Mouse (Mus musculus) heart, embryonic 12.5 days (tissue): Measurements from ENCODE around the gene Tent4b. TPM values are rescaled to one million over a fixed set of nuclear protein-coding genes. Genes with fewer than 3 reads are reported as not detected.

Source experiments
- ATAC-seq: fragments of 200-750 bp; cut with Nextera tagmentation; 2 replicates; pipeline ENCODE4 v1.8.0; 2017; ENCODE audit warnings: moderate TSS enrichment, moderate library complexity; ENCODE audit not compliant: insufficient number of reproducible peaks, low FRiP score
- H3K27ac ChIP-seq: fragments of 300-500 bp; sonication (generic); 2 replicates; pipeline ENCODE4 v1.5.1; 2016; ENCODE audit warnings: mild to moderate bottlenecking, moderate library complexity; ENCODE audit not compliant: poor library complexity, severe bottlenecking
- H3K27me3 ChIP-seq: fragments of 300-500 bp; sonication (generic); replicated peaks from 2 replicates; pipeline ENCODE4 v1.6.1; 2016; ENCODE audit warnings: mild to moderate bottlenecking, moderate library complexity
- H3K36me3 ChIP-seq: fragments of 300-500 bp; sonication (generic); 2 replicates; pipeline ENCODE4 v1.6.1; 2016; ENCODE audit warnings: mild to moderate bottlenecking, moderate library complexity
- H3K4me1 ChIP-seq: fragments of 300-500 bp; sonication (generic); replicated peaks from 2 replicates; pipeline ENCODE4 v1.6.1; 2016; ENCODE audit warnings: mild to moderate bottlenecking
- H3K4me2 ChIP-seq: fragments of 300-500 bp; sonication (generic); 2 replicates; pipeline ENCODE4 v1.6.1; 2016; ENCODE audit warnings: mild to moderate bottlenecking, moderate library complexity
- H3K4me3 ChIP-seq: fragments of 300-500 bp; sonication (generic); 2 replicates; pipeline ENCODE4 v1.5.1; 2016; ENCODE audit warnings: mild to moderate bottlenecking
- H3K9ac ChIP-seq: fragments of 300-500 bp; sonication (generic); 2 replicates; pipeline ENCODE4 v1.6.1; 2016; ENCODE audit warnings: mild to moderate bottlenecking, moderate library complexity
- H3K9me3 ChIP-seq: fragments of 300-500 bp; sonication (generic); replicated peaks from 2 replicates; pipeline ENCODE4 v1.6.1; 2016; ENCODE audit warnings: mild to moderate bottlenecking, moderate library complexity
- WGBS: fragments of 180-500 bp; shearing (Covaris S2); methylation state at CpG from one replicate; pipeline ENCODE4 v1.1.7; 2016; 5-methylcytosine and 5-hydroxymethylcytosine counted together
- polyA plus RNA-seq: library from polyadenylated mRNA; unstranded; fragments of >200 nt; fragmentation: Nextera tagmentation; extraction: Ambion mirVana; gene quantifications from 2 replicates; pipeline ENCODE4 v1.2.1, GENCODE M21; 2016

Gene Tent4b
- polyA plus RNA-seq, 1 experiment from 2014 or later: 10.8 TPM

- 67% methylated on average over 6 of the region's 6 CpGs for whole genome bisulfite sequencing
- no peak overlapping the region for H3K9ac ChIP-seq
- no peak overlapping the region for H3K27ac ChIP-seq
- no peak for ATAC-seq
- no peaks in the 10 kb centered on the region for H3K36me3 ChIP-seq
- peaks cover 19% of the 10 kb centered on the region for H3K4me1 ChIP-seq
- H3K4me2 ChIP-seq: no peak overlapping the region
- H3K27me3 ChIP-seq: peaks cover 37% of the 10 kb centered on the region
- no peaks in the 10 kb centered on the region for H3K9me3 ChIP-seq
- no peak overlapping the region for H3K4me3 ChIP-seq
These were observed 80.7 kb downstream of the Tent4b start for GRCm38 (mm10) chr8:88279670-88280069.

DNA sequence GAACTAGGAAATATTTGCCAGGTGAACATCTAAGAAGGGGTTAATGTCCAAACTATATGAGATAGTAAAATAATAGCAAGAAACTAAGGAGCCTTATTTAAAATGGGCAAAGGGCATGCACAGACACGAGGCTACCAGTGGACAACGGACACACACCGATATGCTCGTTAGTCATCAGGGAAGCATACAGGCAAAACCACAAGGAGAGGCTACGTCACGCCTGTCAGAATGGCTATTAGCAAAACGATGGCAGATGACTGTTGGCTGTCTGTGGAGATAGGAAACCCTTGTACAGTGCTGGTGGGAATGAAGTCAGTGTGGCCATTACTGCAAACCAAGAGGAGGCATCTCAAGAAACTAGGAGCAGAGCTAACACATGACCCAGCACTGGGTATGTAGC is 81.9 kb downstream of the Tent4b start:
- H3K36me3 ChIP-seq: no peaks in the 10 kb centered on the region
- no peak for ATAC-seq

GRCm38 (mm10) chr8:88282684-88283083 is 83.7 kb downstream of the Tent4b start:
- ATAC-seq: no peak
- Histone ChIP-seq H3K4me3 (no peak overlapping the region), H3K27me3 (peaks cover 14% of the 10 kb centered on the region), H3K9me3 (no peaks in the 10 kb centered on the region), H3K9ac (no peak overlapping the region), H3K36me3 (no peaks in the 10 kb centered on the region), H3K4me2 (no peak overlapping the region), H3K27ac (no peak overlapping the region), H3K4me1 (peaks cover 37% of the 10 kb centered on the region)
- 37% methylated on average over 8 of the region's 8 CpGs for WGBS

More for the DNA sequence above, 81.9 kb downstream of the Tent4b start:
- H3K4me2 ChIP-seq: no peak overlapping the region
- peaks cover 28% of the 10 kb centered on the region for H3K4me1 ChIP-seq
- H3K9ac ChIP-seq: no peak overlapping the region
- no peak overlapping the region for H3K4me3 ChIP-seq
- peaks cover 27% of the 10 kb centered on the region for H3K27me3 ChIP-seq
- H3K27ac ChIP-seq: no peak overlapping the region
- H3K9me3 ChIP-seq: no peaks in the 10 kb centered on the region
- WGBS: 79% methylated on average over 7 of the region's 7 CpGs

DNA sequence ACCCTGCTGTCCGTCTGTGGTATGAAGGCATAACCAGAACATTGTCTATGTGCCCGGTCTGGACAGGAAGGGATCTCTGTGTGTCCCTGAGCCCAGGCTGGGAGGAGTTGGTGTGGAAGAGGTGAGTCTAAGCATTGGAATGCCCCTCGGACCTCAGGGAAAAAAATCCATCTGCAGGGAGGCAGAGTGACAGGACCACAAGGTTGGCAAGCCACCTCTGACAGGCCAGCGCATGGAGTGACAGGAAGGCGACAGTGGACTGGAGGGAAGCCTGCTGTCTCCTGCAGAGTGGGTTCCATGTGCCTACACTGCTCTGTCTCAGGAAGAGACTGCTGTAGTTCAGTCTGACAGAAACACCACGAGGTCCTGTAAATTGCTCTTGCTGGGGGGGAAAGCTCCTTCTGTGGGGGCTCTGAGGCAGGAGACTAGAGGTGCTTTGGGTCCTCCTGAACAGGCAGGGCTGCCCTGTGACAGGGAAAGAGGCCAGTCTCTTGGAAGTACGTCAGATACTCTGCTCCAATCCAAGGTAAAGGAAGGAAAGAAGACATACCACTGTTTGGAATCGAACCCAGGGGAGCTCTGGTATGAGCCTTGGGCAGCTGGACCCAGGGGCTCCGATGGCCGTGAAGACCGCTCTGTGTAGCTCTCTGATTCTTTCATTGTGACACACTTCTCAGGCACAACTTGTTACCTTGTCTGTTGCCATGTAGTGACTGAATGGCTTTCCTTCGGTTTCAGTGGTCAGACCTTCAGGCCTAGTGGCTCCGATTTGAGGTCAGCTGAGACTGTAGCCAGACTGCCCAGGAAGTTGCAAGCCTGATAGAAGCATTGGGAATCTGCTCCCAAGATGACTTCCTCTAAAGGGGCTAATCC is 84.5 kb downstream of the Tent4b start:
- H3K27me3 ChIP-seq: peaks cover 12% of the 10 kb centered on the region
- no peak overlapping the region for H3K4me3 ChIP-seq
- no peaks in the 10 kb centered on the region for H3K9me3 ChIP-seq
- no peak overlapping the region for H3K9ac ChIP-seq
- WGBS: 69% methylated on average over 13 of the region's 13 CpGs
- no peak overlapping the region for H3K27ac ChIP-seq
- H3K36me3 ChIP-seq: no peaks in the 10 kb centered on the region
- peaks cover 44% of the 10 kb centered on the region for H3K4me1 ChIP-seq
- ATAC-seq: no peak
- H3K4me2 ChIP-seq: no peak overlapping the region

- H3K36me3 ChIP-seq: no peaks in the 10 kb centered on the region
- no peaks in the 10 kb centered on the region for H3K9me3 ChIP-seq
- no peak overlapping the region for H3K4me2 ChIP-seq
- 48% methylated on average over 7 of the region's 7 CpGs for WGBS
- no peak overlapping the region for H3K9ac ChIP-seq
- no peak overlapping the region for H3K4me3 ChIP-seq
- no peak overlapping the region for H3K27ac ChIP-seq
- no peaks in the 10 kb centered on the region; the same call in 1 of the 2 replicates for H3K27me3 ChIP-seq
- 0 out of 2 replicates have a peak, but pooled peaks have one; percentile 5 for ATAC-seq
- H3K4me1 ChIP-seq: peaks cover 50% of the 10 kb centered on the region
These were observed 85.7 kb downstream of the Tent4b start for GRCm38 (mm10) chr8:88284738-88285137.

DNA sequence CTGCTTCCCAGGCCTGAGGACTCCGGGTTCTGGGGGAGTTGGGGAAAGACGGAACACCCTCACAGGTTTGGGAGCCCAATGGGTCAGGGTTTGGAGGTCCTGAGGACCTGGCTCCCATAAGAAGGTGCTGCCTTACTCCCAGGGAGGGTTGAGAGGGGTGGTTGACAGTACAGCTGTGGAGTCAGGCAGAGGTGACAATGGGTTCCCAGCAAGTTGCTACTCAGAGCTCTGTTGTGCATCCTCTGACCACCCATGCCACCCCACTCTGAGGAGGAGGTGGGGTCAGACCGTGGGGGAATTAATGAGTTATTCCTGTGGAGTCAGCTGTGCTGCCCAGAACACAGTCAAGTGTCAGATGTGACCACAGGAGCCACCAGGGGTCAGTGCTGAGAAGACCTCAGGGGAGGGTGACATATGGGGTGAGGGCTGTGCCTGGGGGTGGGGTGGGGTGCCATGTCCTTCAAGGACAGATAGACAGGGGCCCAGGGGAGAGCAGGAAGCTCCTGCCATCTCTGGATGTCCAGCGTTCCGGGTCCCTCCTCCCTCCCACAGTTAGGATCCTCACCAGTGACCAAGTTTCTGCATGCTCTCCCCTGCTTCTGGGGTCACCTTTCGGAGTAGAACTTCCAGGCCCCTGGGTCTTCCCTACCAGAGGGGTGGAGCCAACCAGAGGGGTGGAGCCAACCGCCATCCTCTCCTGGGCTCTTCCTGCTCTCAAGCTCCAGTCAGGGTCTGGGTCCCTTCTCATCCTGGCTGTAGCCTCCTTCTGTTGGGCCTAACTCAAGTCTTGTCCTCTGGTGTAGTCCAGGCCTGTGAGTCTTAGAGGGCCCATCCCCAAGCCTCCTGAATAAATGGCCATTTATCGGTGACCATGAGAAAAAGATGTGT is 86.7 kb downstream of the Tent4b start:
- Histone ChIP-seq H3K4me1 (peaks cover 50% of the 10 kb centered on the region), H3K4me2 (no peak overlapping the region), H3K9me3 (no peaks in the 10 kb centered on the region), H3K9ac (no peak overlapping the region), H3K36me3 (no peaks in the 10 kb centered on the region), H3K4me3 (no peak overlapping the region), H3K27me3 (no peaks in the 10 kb centered on the region; the same call in 1 of the 2 replicates), H3K27ac (no peak overlapping the region)
- ATAC-seq: no peak
- WGBS: 73% methylated on average over 8 of the region's 8 CpGs

GRCm38 (mm10) chr8:88286421-88286960 is 87.5 kb downstream of the Tent4b start:
- Histone ChIP-seq H3K9ac (no peak overlapping the region), H3K36me3 (no peaks in the 10 kb centered on the region), H3K4me2 (0 out of 2 replicates have a peak overlapping the region, but pooled peaks have one; percentile 17), H3K9me3 (no peaks in the 10 kb centered on the region), H3K27me3 (peaks cover 3% of the 10 kb centered on the region; the same call in 1 of the 2 replicates), H3K27ac (no peak overlapping the region), H3K4me3 (no peak overlapping the region), H3K4me1 (peaks cover 50% of the 10 kb centered on the region)
- WGBS: 65% methylated on average over 14 of the region's 14 CpGs
- no peak for ATAC-seq

GRCm38 (mm10) chr8:88288622-88289242 is 89.7 kb downstream of the Tent4b start:
- H3K4me1 ChIP-seq: peaks cover 38% of the 10 kb centered on the region
- H3K4me2 ChIP-seq: no peak overlapping the region
- WGBS: 53% methylated on average over 12 of the region's 12 CpGs
- no peak overlapping the region for H3K27ac ChIP-seq
- no peak overlapping the region for H3K4me3 ChIP-seq
- ATAC-seq: no peak
- no peaks in the 10 kb centered on the region for H3K9me3 ChIP-seq
- no peak overlapping the region for H3K9ac ChIP-seq
- H3K27me3 ChIP-seq: peaks cover 3% of the 10 kb centered on the region; the same call in 1 of the 2 replicates
- H3K36me3 ChIP-seq: no peaks in the 10 kb centered on the region

- no peak overlapping the region for H3K27ac ChIP-seq
- no peak overlapping the region for H3K4me2 ChIP-seq
- no peak overlapping the region for H3K9ac ChIP-seq
- H3K27me3 ChIP-seq: peaks cover 3% of the 10 kb centered on the region; the same call in 1 of the 2 replicates
- no peak overlapping the region for H3K4me3 ChIP-seq
- no peaks in the 10 kb centered on the region for H3K9me3 ChIP-seq
- no peak for ATAC-seq
- WGBS: 69% methylated on average over 1 of the region's 1 CpGs
- no peaks in the 10 kb centered on the region for H3K36me3 ChIP-seq
- peaks cover 32% of the 10 kb centered on the region for H3K4me1 ChIP-seq
These were observed 90.9 kb downstream of the Tent4b start for GRCm38 (mm10) chr8:88289901-88290300.

DNA sequence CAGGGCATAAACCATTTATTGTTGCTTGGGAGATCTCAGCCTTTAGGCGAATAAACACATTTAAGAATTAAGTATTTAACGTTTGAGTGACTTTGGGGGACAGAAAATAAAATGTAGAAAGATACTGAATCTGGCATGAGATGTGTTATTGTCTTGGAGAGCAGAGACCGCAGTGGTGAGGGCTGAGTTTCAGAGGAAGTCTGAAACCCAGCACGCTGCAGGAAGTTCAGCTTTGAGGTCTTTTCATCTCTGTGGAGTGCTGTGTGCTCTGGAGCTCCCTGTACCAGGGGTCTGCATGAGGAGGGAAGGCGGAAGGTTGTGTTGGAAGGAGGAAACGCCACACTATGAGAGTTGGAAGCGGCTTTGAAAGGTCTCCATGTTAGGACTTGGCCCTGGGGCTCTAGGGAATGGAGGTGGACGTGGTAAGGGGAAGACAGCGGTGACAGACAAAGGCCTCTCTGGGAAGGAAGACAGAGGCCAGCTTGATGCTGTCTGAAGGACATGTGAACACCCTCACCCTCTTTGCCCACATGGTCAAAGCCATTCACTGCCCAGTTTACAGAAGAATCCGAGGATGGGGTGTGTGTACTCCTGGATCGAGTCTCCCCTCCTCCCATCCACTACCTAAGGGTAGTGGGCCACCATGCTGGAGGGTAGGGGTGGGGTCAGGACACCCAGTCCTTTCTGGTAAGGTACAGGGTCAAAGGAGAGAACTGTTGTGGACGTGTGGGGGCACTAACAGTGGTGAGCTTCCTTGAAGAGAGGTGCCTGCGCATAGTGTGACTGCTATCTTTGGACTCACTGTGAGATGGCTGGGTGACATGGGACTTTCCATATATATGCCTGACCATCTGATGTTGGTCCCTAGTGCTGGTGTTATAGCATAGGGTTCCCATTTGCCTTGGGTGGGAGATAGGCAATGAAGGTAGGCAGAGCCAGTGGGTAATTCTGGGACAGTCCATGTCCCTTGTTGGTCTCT is 91.6 kb downstream of the Tent4b start:
- H3K9ac ChIP-seq: no peak overlapping the region
- no peaks in the 10 kb centered on the region for H3K9me3 ChIP-seq
- H3K4me1 ChIP-seq: peaks cover 27% of the 10 kb centered on the region
- no peaks in the 10 kb centered on the region for H3K36me3 ChIP-seq
- H3K4me3 ChIP-seq: no peak overlapping the region
- ATAC-seq: no peak
- H3K27ac ChIP-seq: no peak overlapping the region
- H3K27me3 ChIP-seq: peaks cover 3% of the 10 kb centered on the region; the same call in 1 of the 2 replicates
- H3K4me2 ChIP-seq: no peak overlapping the region
- WGBS: 78% methylated on average over 13 of the region's 13 CpGs
